Mouse (Mus musculus) embryonic fibroblast, embryonic 13.5 days (primary cell): ENCODE data around the gene Rbm44.

Experiments used
- CTCF ChIP-seq: IDR thresholded peaks from 2 replicates; pipeline ENCODE4 v1.5.1; 2011; ENCODE audit warnings: mild to moderate bottlenecking, control low read depth, low read length, moderate library complexity, borderline replicate concordance; ENCODE audit not compliant: insufficient read depth
- POLR2A ChIP-seq: IDR thresholded peaks from 2 replicates; pipeline ENCODE4 v1.6.1; 2011; ENCODE audit warnings: low read depth, mild to moderate bottlenecking, control low read depth, low read length, moderate library complexity

- TF ChIP-seq CTCF (no peak), POLR2A (no peak)
Measured at GRCm38 (mm10) chr1:91211591-91212008, 66.7 kb downstream of the Rbm44 start.
